In genomic region chrX:20663444-20663790, GRCm38 (mm10) we compare ENCODE assay signal across 8 mouse cellular contexts. TPM values are rescaled to one million over a fixed set of nuclear protein-coding genes. Genes with fewer than 3 reads are reported as not detected.
A peak's percentile ranks its signal among the peaks of the same experiment; 100 is the strongest.
DNase-seq lines count a peak whose midpoint lies in the region; ATAC-seq and TF ChIP-seq lines count a peak whose summit lies in the region.

No protein-coding gene starts in this region.

- TF ChIP-seq CTCF in thymus, adult 2 months (IDR thresholded peaks at IDR 0.05; ENCODE audit: borderline replicate concordance, control insufficient read depth, extremely low read depth, insufficient read depth, low read length, poor library complexity) = no peak
- TF ChIP-seq CTCF in liver, postnatal 0 days (IDR thresholded peaks at IDR 0.05; ENCODE audit: low read depth) = no peak

- intact Hi-C loops in gastrocnemius, postnatal 14 days (cut with DNase I; ENCODE audit: low total_unique reads) = no loop called here

- H3K27ac ChIP-seq in thymus, adult 2 months (ENCODE audit: control insufficient read depth, insufficient read depth, low read length) = peak overlapping the region; percentile 64
- peak overlapping the region; percentile 84 for H3K27ac ChIP-seq in hindbrain, embryonic 16.5 days (ENCODE audit: low read depth, low read length)
- peak overlapping the region; percentile 73 for H3K27ac ChIP-seq in liver, postnatal 0 days (ENCODE audit: low read depth)

- no peak for TF ChIP-seq EP300 in liver, postnatal 0 days (IDR thresholded peaks at IDR 0.05; ENCODE audit: low read depth)

- no peak for TF ChIP-seq POLR2A in thymus, adult 2 months (IDR thresholded peaks at IDR 0.05; ENCODE audit: control insufficient read depth, extremely low read depth, insufficient read depth, low read length, poor library complexity)

- DNase-seq in cerebellum, adult 9-11 months = peak; percentile 19
- no peak for DNase-seq in cerebellum, adult 11 months
- peak; percentile 3 for DNase-seq in thymus, adult 2 months
- DNase-seq in thymus, postnatal 36 days = no peak
- no peak for DNase-seq in liver, postnatal 0 days
- DNase-seq in urinary bladder, adult 2 months (ENCODE audit: low spot score) = no peak
- DNase-seq in gastrocnemius, postnatal 14 days = no peak

- H3K4me3 ChIP-seq in thymus, adult 2 months (ENCODE audit: control insufficient read depth, insufficient read depth, low read length) = peak overlapping the region; percentile 100
- H3K4me3 ChIP-seq in hindbrain, embryonic 16.5 days (ENCODE audit: low read length) = peak overlapping the region; percentile 61
- H3K4me3 ChIP-seq in liver, postnatal 0 days (ENCODE audit: low read depth, low read length) = peak overlapping the region; percentile 75

- no peaks in the 10 kb centered on the region for H3K27me3 ChIP-seq in thymus, adult 2 months (ENCODE audit: control insufficient read depth, insufficient read depth, low read length)
- no peaks in the 10 kb centered on the region for H3K27me3 ChIP-seq in hindbrain, embryonic 16.5 days (replicated peaks; ENCODE audit: control insufficient read depth, insufficient read depth, low read length)
- H3K27me3 ChIP-seq in liver, postnatal 0 days (ENCODE audit: insufficient read depth, low read length) = no peaks in the 10 kb centered on the region

- H3K9me3 ChIP-seq in hindbrain, embryonic 16.5 days (ENCODE audit: control insufficient read depth, low read length) = no peaks in the 10 kb centered on the region
- no peaks in the 10 kb centered on the region for H3K9me3 ChIP-seq in liver, postnatal 0 days (ENCODE audit: low read length)

- peaks cover 2% of the 10 kb centered on the region; the same call in 1 of the 2 replicates for H3K4me1 ChIP-seq in thymus, adult 2 months (replicated peaks; ENCODE audit: control insufficient read depth, insufficient read depth, low read length)
- H3K4me1 ChIP-seq in hindbrain, embryonic 16.5 days (ENCODE audit: control insufficient read depth, insufficient read depth, low read depth, low read length) = peaks cover 18% of the 10 kb centered on the region
- peaks cover 8% of the 10 kb centered on the region; the same call in 1 of the 2 replicates for H3K4me1 ChIP-seq in liver, postnatal 0 days (ENCODE audit: insufficient read depth)

- no peak; the same call in 1 of the 2 replicates for ATAC-seq in hindbrain, embryonic 16.5 days
- 0 out of 2 replicates have a peak, but pooled peaks have one; percentile 9 for ATAC-seq in liver, postnatal 0 days

- WGBS in thymus, adult 2 months = 3% methylated on average over 9 of the region's 9 CpGs
- WGBS in hindbrain, embryonic 16.5 days = 11% methylated on average over 9 of the region's 9 CpGs
- 20% methylated on average over 9 of the region's 9 CpGs for WGBS in liver, postnatal 0 days (ENCODE audit: insufficient replicate concordance)

- H3K9ac ChIP-seq in hindbrain, embryonic 16.5 days (ENCODE audit: low read depth, low read length) = peak overlapping the region; percentile 79
- H3K9ac ChIP-seq in liver, postnatal 0 days (replicated peaks) = peak overlapping the region; percentile 85

- peaks cover 10% of the 10 kb centered on the region for H3K36me3 ChIP-seq in thymus, adult 2 months (ENCODE audit: control insufficient read depth, insufficient read depth, low read length)
- peaks cover 2% of the 10 kb centered on the region; the same call in 1 of the 2 replicates for H3K36me3 ChIP-seq in hindbrain, embryonic 16.5 days (ENCODE audit: control insufficient read depth, insufficient read depth, low read length)
- H3K36me3 ChIP-seq in liver, postnatal 0 days (replicated peaks; ENCODE audit: insufficient read depth, low read length) = peaks cover 5% of the 10 kb centered on the region

- peak overlapping the region; percentile 57 for H3K4me2 ChIP-seq in hindbrain, embryonic 16.5 days (ENCODE audit: low read length)
- peak overlapping the region; percentile 79 for H3K4me2 ChIP-seq in liver, postnatal 0 days (ENCODE audit: low read depth, low read length)

RNA-seq across cellular contexts. Expression of gene Uba1, which starts 5.3 kb away (rescaled TPM):
- 429 and 454 TPM in 2 replicates for polyA plus RNA-seq in thymus, adult 2 months (2012; rRNA removed)
- 350 and 371 TPM in 2 replicates for polyA plus RNA-seq in hindbrain, embryonic 16.5 days (2015; fragmentation: Nextera tagmentation; extraction: Ambion mirVana)
- polyA plus RNA-seq in liver, postnatal 0 days (2015; fragmentation: Nextera tagmentation; extraction: Ambion mirVana) = 42.9 and 50.4 TPM in 2 replicates
- polyA plus RNA-seq in urinary bladder, adult 2 months (2012; rRNA removed) = 153 and 168 TPM in 2 replicates
- total RNA-seq in gastrocnemius, postnatal 14 days (2021) = 100 to 1,000 TPM; 154 to 161 TPM

RNA-seq across cellular contexts. Expression of gene Cdk16, which starts 24.3 kb away (rescaled TPM):
- 200 and 211 TPM in 2 replicates for polyA plus RNA-seq in thymus, adult 2 months (2012; rRNA removed)
- 153 and 167 TPM in 2 replicates for polyA plus RNA-seq in hindbrain, embryonic 16.5 days (2015; fragmentation: Nextera tagmentation; extraction: Ambion mirVana)
- polyA plus RNA-seq in liver, postnatal 0 days (2015; fragmentation: Nextera tagmentation; extraction: Ambion mirVana) = 15.3 TPM in 2 replicates
- 153 and 188 TPM in 2 replicates for polyA plus RNA-seq in urinary bladder, adult 2 months (2012; rRNA removed)
- 100 to 1,000 TPM; 122 TPM for total RNA-seq in gastrocnemius, postnatal 14 days (2021)

RNA-seq across cellular contexts. Expression of gene Usp11, which starts 40.3 kb away (rescaled TPM):
- polyA plus RNA-seq in thymus, adult 2 months (2012; rRNA removed) = 38.3 and 39.3 TPM in 2 replicates
- 97.8 and 110 TPM in 2 replicates for polyA plus RNA-seq in hindbrain, embryonic 16.5 days (2015; fragmentation: Nextera tagmentation; extraction: Ambion mirVana)
- polyA plus RNA-seq in liver, postnatal 0 days (2015; fragmentation: Nextera tagmentation; extraction: Ambion mirVana) = 1.9 and 2.0 TPM in 2 replicates
- polyA plus RNA-seq in urinary bladder, adult 2 months (2012; rRNA removed) = 12.6 and 13.4 TPM in 2 replicates
- total RNA-seq in gastrocnemius, postnatal 14 days (2021) = 1 to 10 TPM; 3.1 to 3.4 TPM

RNA-seq across cellular contexts. Expression of gene Ndufb11, which starts 46.0 kb away (rescaled TPM):
- 117 and 150 TPM in 2 replicates for polyA plus RNA-seq in thymus, adult 2 months (2012; rRNA removed)
- polyA plus RNA-seq in hindbrain, embryonic 16.5 days (2015; fragmentation: Nextera tagmentation; extraction: Ambion mirVana) = 214 and 250 TPM in 2 replicates
- 245 and 254 TPM in 2 replicates for polyA plus RNA-seq in liver, postnatal 0 days (2015; fragmentation: Nextera tagmentation; extraction: Ambion mirVana)
- polyA plus RNA-seq in urinary bladder, adult 2 months (2012; rRNA removed) = 206 and 219 TPM in 2 replicates
- total RNA-seq in gastrocnemius, postnatal 14 days (2021) = 100 to 1,000 TPM; 322 to 386 TPM

RNA-seq across cellular contexts. Expression of gene Rbm10, which starts 46.1 kb away (rescaled TPM):
- 127 and 131 TPM in 2 replicates for polyA plus RNA-seq in thymus, adult 2 months (2012; rRNA removed)
- polyA plus RNA-seq in hindbrain, embryonic 16.5 days (2015; fragmentation: Nextera tagmentation; extraction: Ambion mirVana) = 48.1 and 52.9 TPM in 2 replicates
- polyA plus RNA-seq in liver, postnatal 0 days (2015; fragmentation: Nextera tagmentation; extraction: Ambion mirVana) = 12.2 and 14.9 TPM in 2 replicates
- polyA plus RNA-seq in urinary bladder, adult 2 months (2012; rRNA removed) = 32.9 and 33.3 TPM in 2 replicates
- 10 to 100 TPM; 13.4 to 14.3 TPM for total RNA-seq in gastrocnemius, postnatal 14 days (2021)

Comparison
In these comparisons a context has a peak if more than half of its experiments do, and no peak if none do; other contexts are left out.
1. DNase-seq: peak in cerebellum, adult 9-11 months (single experiment) and thymus, adult 2 months (single experiment); none in cerebellum, adult 11 months (single experiment), thymus, postnatal 36 days (0 of 2), liver, postnatal 0 days (single experiment), urinary bladder, adult 2 months (single experiment) and gastrocnemius, postnatal 14 days (single experiment).
2. Peak in every context shown above with its lines, with median percentiles within 50 percentile points of each other: H3K27ac ChIP-seq and H3K4me3 ChIP-seq.